Mouse (Mus musculus): ENCODE measurements around the gene Csrp3. TPM values are rescaled to one million over a fixed set of nuclear protein-coding genes. Genes with fewer than 3 reads are reported as not detected.

Gene Csrp3
- 3.0 and 20.4 TPM in 2 replicates for polyA plus RNA-seq (2012; rRNA removed)

- H3K27ac ChIP-seq (ENCODE audit: control insufficient read depth, insufficient read depth, low read length): no peak within 1 kb of the TSS
- no peaks in the 10 kb centered on the region for H3K27me3 ChIP-seq (ENCODE audit: control insufficient read depth, insufficient read depth, low read length)
- no peaks in the 10 kb centered on the region for H3K4me1 ChIP-seq (replicated peaks; ENCODE audit: control insufficient read depth, insufficient read depth, low read length)
- no peaks in the 10 kb centered on the region for H3K36me3 ChIP-seq (ENCODE audit: control insufficient read depth, insufficient read depth, low read length)
- no peak for TF ChIP-seq CTCF (IDR thresholded peaks at IDR 0.05; ENCODE audit: borderline replicate concordance, control insufficient read depth, extremely low read depth, insufficient read depth, low read length, poor library complexity)
- TF ChIP-seq POLR2A (IDR thresholded peaks at IDR 0.05; ENCODE audit: control insufficient read depth, extremely low read depth, insufficient read depth, low read length, poor library complexity): no peak
- H3K4me3 ChIP-seq (ENCODE audit: control insufficient read depth, insufficient read depth, low read length): no peak within 1 kb of the TSS
- WGBS: 86% methylated on average over 11 of the region's 11 CpGs
- DNase-seq: no peak
Observed at GRCm38 (mm10) chr7:48847820-48848650, at the start of gene Csrp3. TSS of gene Csrp3 (minus strand) at chr7:48848033.

DNA sequence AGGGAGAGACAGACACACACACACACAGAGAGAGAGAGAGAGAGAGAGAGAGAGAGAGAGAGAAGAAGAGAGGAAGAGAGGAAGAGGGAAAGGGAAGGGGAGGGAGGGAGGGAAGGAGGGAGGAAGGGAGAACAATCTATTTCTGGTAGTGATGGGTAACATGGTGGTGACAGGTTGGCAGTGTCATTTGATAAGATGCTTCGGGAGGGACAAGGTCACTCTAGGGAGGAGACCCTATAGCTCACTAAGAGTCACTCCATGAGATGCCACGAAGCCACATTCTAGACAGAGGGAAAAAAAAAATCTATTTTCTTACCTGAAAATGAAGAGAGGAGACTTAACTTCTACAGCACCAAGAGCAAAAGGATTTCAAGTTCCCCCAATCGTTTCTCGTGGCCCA lies 48.2 kb upstream of the Csrp3 start:
- Histone ChIP-seq H3K4me1 (replicated peaks; ENCODE audit: control insufficient read depth, insufficient read depth, low read length) (peaks cover 22% of the 10 kb centered on the region), H3K27me3 (ENCODE audit: control insufficient read depth, insufficient read depth, low read length) (no peaks in the 10 kb centered on the region), H3K4me3 (ENCODE audit: control insufficient read depth, insufficient read depth, low read length) (no peak overlapping the region), H3K27ac (ENCODE audit: control insufficient read depth, insufficient read depth, low read length) (no peak overlapping the region), H3K36me3 (ENCODE audit: control insufficient read depth, insufficient read depth, low read length) (no peaks in the 10 kb centered on the region)
- TF ChIP-seq CTCF (IDR thresholded peaks at IDR 0.05; ENCODE audit: borderline replicate concordance, control insufficient read depth, extremely low read depth, insufficient read depth, low read length, poor library complexity) (no peak), POLR2A (IDR thresholded peaks at IDR 0.05; ENCODE audit: control insufficient read depth, extremely low read depth, insufficient read depth, low read length, poor library complexity) (no peak)
- no peak for DNase-seq
- 84% methylated on average over 4 of the region's 4 CpGs for WGBS

GRCm38 (mm10) chr7:48895475-48895874 lies 47.6 kb upstream of the Csrp3 start:
- WGBS: 98% methylated on average over 4 of the region's 4 CpGs
- Histone ChIP-seq H3K4me3 (ENCODE audit: control insufficient read depth, insufficient read depth, low read length) (no peak overlapping the region), H3K4me1 (replicated peaks; ENCODE audit: control insufficient read depth, insufficient read depth, low read length) (peaks cover 22% of the 10 kb centered on the region), H3K27me3 (ENCODE audit: control insufficient read depth, insufficient read depth, low read length) (no peaks in the 10 kb centered on the region), H3K27ac (ENCODE audit: control insufficient read depth, insufficient read depth, low read length) (no peak overlapping the region), H3K36me3 (ENCODE audit: control insufficient read depth, insufficient read depth, low read length) (no peaks in the 10 kb centered on the region)
- TF ChIP-seq CTCF (IDR thresholded peaks at IDR 0.05; ENCODE audit: borderline replicate concordance, control insufficient read depth, extremely low read depth, insufficient read depth, low read length, poor library complexity): no peak
- no peak for TF ChIP-seq POLR2A (IDR thresholded peaks at IDR 0.05; ENCODE audit: control insufficient read depth, extremely low read depth, insufficient read depth, low read length, poor library complexity)
- DNase-seq: no peak

GRCm38 (mm10) chr7:48894763-48895162 lies 46.9 kb upstream of the Csrp3 start:
- 94% methylated on average over 6 of the region's 6 CpGs for WGBS
- H3K27ac ChIP-seq (ENCODE audit: control insufficient read depth, insufficient read depth, low read length): no peak overlapping the region
- TF ChIP-seq POLR2A (IDR thresholded peaks at IDR 0.05; ENCODE audit: control insufficient read depth, extremely low read depth, insufficient read depth, low read length, poor library complexity) (no peak), CTCF (IDR thresholded peaks at IDR 0.05; ENCODE audit: borderline replicate concordance, control insufficient read depth, extremely low read depth, insufficient read depth, low read length, poor library complexity) (no peak)
- H3K4me1 ChIP-seq (replicated peaks; ENCODE audit: control insufficient read depth, insufficient read depth, low read length): peaks cover 16% of the 10 kb centered on the region
- DNase-seq: no peak
- no peak overlapping the region for H3K4me3 ChIP-seq (ENCODE audit: control insufficient read depth, insufficient read depth, low read length)
- H3K36me3 ChIP-seq (ENCODE audit: control insufficient read depth, insufficient read depth, low read length): no peaks in the 10 kb centered on the region
- no peaks in the 10 kb centered on the region for H3K27me3 ChIP-seq (ENCODE audit: control insufficient read depth, insufficient read depth, low read length)

DNA sequence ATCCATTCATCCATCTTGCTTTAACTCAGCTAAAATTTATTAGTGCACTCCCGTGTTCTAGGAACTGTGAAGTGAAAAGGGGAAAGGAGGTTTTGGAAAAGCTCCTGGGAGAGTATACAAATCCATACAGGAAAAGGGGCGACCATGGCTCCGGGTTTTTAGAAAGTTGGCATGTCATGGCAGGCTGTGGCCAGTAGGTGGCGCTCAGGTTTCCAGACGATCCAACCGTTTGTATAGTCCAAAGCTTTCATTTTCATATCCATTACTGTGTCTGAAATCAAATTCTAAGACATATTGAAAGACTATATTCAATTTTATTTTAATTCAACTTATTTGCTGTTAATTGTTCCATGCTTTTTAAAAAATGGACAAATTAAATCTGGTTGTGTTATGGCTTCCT lies 46.3 kb upstream of the Csrp3 start:
- WGBS: 1% methylated on average over 6 of the region's 6 CpGs
- peak; percentile 63 for DNase-seq
- TF ChIP-seq POLR2A (IDR thresholded peaks at IDR 0.05; ENCODE audit: control insufficient read depth, extremely low read depth, insufficient read depth, low read length, poor library complexity): no peak
- TF ChIP-seq CTCF (IDR thresholded peaks at IDR 0.05; ENCODE audit: borderline replicate concordance, control insufficient read depth, extremely low read depth, insufficient read depth, low read length, poor library complexity): peak; percentile 47; the same call in 1 of the 2 replicates

DNA sequence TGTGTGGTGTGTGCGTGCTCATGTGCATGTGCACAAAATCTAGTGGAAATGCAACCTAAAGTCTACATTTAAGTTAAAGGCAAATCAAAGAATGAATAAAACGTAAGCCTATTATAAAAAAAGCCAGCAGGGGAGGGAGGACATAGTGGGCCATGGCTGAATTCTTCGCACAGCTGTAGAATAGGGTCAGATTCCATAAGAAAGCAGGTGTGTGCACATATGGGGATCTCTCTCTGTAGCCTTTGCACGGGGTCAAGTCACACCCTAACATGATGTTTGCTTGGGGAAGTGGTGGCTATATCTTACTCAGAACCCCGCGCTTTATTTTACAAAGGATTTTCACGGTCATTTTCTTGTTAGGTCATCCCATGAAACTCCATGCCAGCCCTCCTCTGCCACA lies 45.3 kb upstream of the Csrp3 start:
- no peaks in the 10 kb centered on the region for H3K36me3 ChIP-seq (ENCODE audit: control insufficient read depth, insufficient read depth, low read length)
- TF ChIP-seq CTCF (IDR thresholded peaks at IDR 0.05; ENCODE audit: borderline replicate concordance, control insufficient read depth, extremely low read depth, insufficient read depth, low read length, poor library complexity): no peak
- no peak for TF ChIP-seq POLR2A (IDR thresholded peaks at IDR 0.05; ENCODE audit: control insufficient read depth, extremely low read depth, insufficient read depth, low read length, poor library complexity)
- 77% methylated on average over 7 of the region's 7 CpGs for WGBS
- no peak overlapping the region for H3K4me3 ChIP-seq (ENCODE audit: control insufficient read depth, insufficient read depth, low read length)
- no peak for DNase-seq
- H3K4me1 ChIP-seq (replicated peaks; ENCODE audit: control insufficient read depth, insufficient read depth, low read length): peaks cover 19% of the 10 kb centered on the region
- no peak overlapping the region for H3K27ac ChIP-seq (ENCODE audit: control insufficient read depth, insufficient read depth, low read length)
- no peaks in the 10 kb centered on the region for H3K27me3 ChIP-seq (ENCODE audit: control insufficient read depth, insufficient read depth, low read length)

More for the DNA sequence above, 46.3 kb upstream of the Csrp3 start:
- Histone ChIP-seq H3K4me3 (ENCODE audit: control insufficient read depth, insufficient read depth, low read length) (no peak overlapping the region), H3K27ac (ENCODE audit: control insufficient read depth, insufficient read depth, low read length) (no peak overlapping the region), H3K4me1 (replicated peaks; ENCODE audit: control insufficient read depth, insufficient read depth, low read length) (peaks cover 16% of the 10 kb centered on the region), H3K36me3 (ENCODE audit: control insufficient read depth, insufficient read depth, low read length) (no peaks in the 10 kb centered on the region), H3K27me3 (ENCODE audit: control insufficient read depth, insufficient read depth, low read length) (no peaks in the 10 kb centered on the region)
